Mouse (Mus musculus) layer of hippocampus, adult 9-11 months (tissue): Measurements from ENCODE around the gene Ssty1.
"Not testable (repeated sequence)": the region's sequence is repeated elsewhere in the genome, so short reads cannot be mapped to it uniquely, and the experiment has no call there.

Source experiments
- DNase-seq: peaks from one replicate; pipeline ENCODE4 v3.0.0; 2022

Ssty1 gene

GRCm38 (mm10) chrY:18088816-18089215, at the start of gene Ssty1:
Ssty1 (plus strand) TSS chrY:18089116.
- DNase-seq: not testable (repeated sequence)

- DNase-seq: not testable (repeated sequence)
Measured at GRCm38 (mm10) chrY:18061712-18062111, 27.2 kb upstream of the Ssty1 start, which contains the start of gene Gm21764. Gm21764 (minus strand) TSS chrY:18061812.
